Mouse (Mus musculus) hindbrain, postnatal 0 days (tissue): ENCODE measurements at regions not wholly inside any gene's neighbourhood (a gene's known extent, or its start where the extent isn't known, plus 50 kb on each side); places are given as distances from the start of the nearest gene placed in this dataset.

Experiments
- ATAC-seq: fragments of 200-750 bp; cut with Nextera tagmentation; 2 replicates; pipeline ENCODE4 v1.8.0; 2017; ENCODE audit warnings: mild to moderate bottlenecking, moderate TSS enrichment, moderate library complexity
- DNase-seq: peaks from one replicate; pipeline ENCODE4 v3.0.0-alpha.2; 2015; ENCODE audit warnings: low spot score
- H3K27ac ChIP-seq: fragments of 300-500 bp; sonication (generic); 2 replicates; pipeline ENCODE4 v1.5.1; 2014; ENCODE audit warnings: mild to moderate bottlenecking
- H3K27me3 ChIP-seq: fragments of 300-500 bp; sonication (generic); 2 replicates; pipeline ENCODE4 v1.6.1; 2014; ENCODE audit warnings: low read length, mixed read lengths; ENCODE audit not compliant: insufficient read depth
- H3K36me3 ChIP-seq: fragments of 300-500 bp; sonication (generic); 2 replicates; pipeline ENCODE4 v1.6.1; 2014; ENCODE audit warnings: low read length, mixed read lengths; ENCODE audit not compliant: insufficient read depth
- H3K4me1 ChIP-seq: fragments of 300-500 bp; sonication (generic); 2 replicates; pipeline ENCODE4 v1.6.1; 2014; ENCODE audit warnings: antibody characterized with exemption, low read length, mixed read lengths; ENCODE audit not compliant: insufficient read depth
- H3K4me2 ChIP-seq: fragments of 300-500 bp; sonication (generic); 2 replicates; pipeline ENCODE4 v1.6.1; 2014; ENCODE audit warnings: low read depth, mild to moderate bottlenecking, low read length, moderate library complexity, mixed read lengths
- H3K4me3 ChIP-seq: fragments of 300-500 bp; sonication (generic); 2 replicates; pipeline ENCODE4 v1.5.1; 2014; ENCODE audit warnings: low read length
- H3K9ac ChIP-seq: fragments of 300-500 bp; sonication (generic); replicated peaks from 2 replicates; pipeline ENCODE4 v1.6.1; 2014; ENCODE audit warnings: mild to moderate bottlenecking, low read length, moderate library complexity, mixed read lengths
- H3K9me3 ChIP-seq: fragments of 300-500 bp; sonication (generic); 2 replicates; pipeline ENCODE4 v1.6.1; 2016; ENCODE audit warnings: low read length, mixed read lengths
- CTCF ChIP-seq: IDR thresholded peaks from 2 replicates; pipeline ENCODE4 v1.5.1; 2016; ENCODE audit warnings: antibody characterized with exemption, control low read depth, low read depth
- WGBS: fragments of 180-500 bp; shearing (Covaris S2); extraction: QIAGEN DNeasy Blood & Tissue Kit; methylation state at CpG from one replicate; pipeline ENCODE4 v1.1.7; 2014; 5-methylcytosine and 5-hydroxymethylcytosine counted together

- no peaks in the 10 kb centered on the region for H3K9me3 ChIP-seq
- DNase-seq: no peak
- TF ChIP-seq CTCF: no peak
- H3K9ac ChIP-seq: no peak overlapping the region
- H3K27me3 ChIP-seq: no peaks in the 10 kb centered on the region
- ATAC-seq: no peak
- no peaks in the 10 kb centered on the region for H3K36me3 ChIP-seq
- H3K4me2 ChIP-seq: no peak overlapping the region
- no peaks in the 10 kb centered on the region for H3K4me1 ChIP-seq
- H3K27ac ChIP-seq: no peak overlapping the region
- 47% methylated on average over 3 of the region's 3 CpGs for WGBS
- H3K4me3 ChIP-seq: no peak overlapping the region
Observed at GRCm38 (mm10) chr1:167905424-167905823, 216.4 kb downstream of the Lmx1a start.

GRCm38 (mm10) chr1:167912074-167912473, 223.0 kb downstream of the Lmx1a start:
- no peaks in the 10 kb centered on the region for H3K36me3 ChIP-seq
- no peaks in the 10 kb centered on the region for H3K9me3 ChIP-seq
- H3K9ac ChIP-seq: no peak overlapping the region
- H3K27me3 ChIP-seq: no peaks in the 10 kb centered on the region
- no peak overlapping the region for H3K4me3 ChIP-seq
- no peak for TF ChIP-seq CTCF
- no peak overlapping the region for H3K27ac ChIP-seq
- no peak overlapping the region for H3K4me2 ChIP-seq
- no peaks in the 10 kb centered on the region for H3K4me1 ChIP-seq
- ATAC-seq (no peak), DNase-seq (no peak)
- 88% methylated on average over 3 of the region's 3 CpGs for WGBS

- Histone ChIP-seq H3K9me3 (no peaks in the 10 kb centered on the region), H3K4me1 (no peaks in the 10 kb centered on the region), H3K27ac (no peak overlapping the region), H3K36me3 (no peaks in the 10 kb centered on the region), H3K27me3 (no peaks in the 10 kb centered on the region), H3K9ac (no peak overlapping the region), H3K4me3 (no peak overlapping the region), H3K4me2 (0 out of 2 replicates have a peak overlapping the region, but pooled peaks have one; percentile 5)
- DNase-seq (peak; percentile 95), ATAC-seq (peak; percentile 89)
- WGBS: 10% methylated on average over 7 of the region's 7 CpGs
- peak; percentile 86 for TF ChIP-seq CTCF
Observed at GRCm38 (mm10) chr1:167914982-167915561, 226.0 kb downstream of the Lmx1a start.

- no peaks in the 10 kb centered on the region for H3K4me1 ChIP-seq
- no peak for TF ChIP-seq CTCF
- no peak overlapping the region for H3K4me3 ChIP-seq
- 67% methylated on average over 6 of the region's 6 CpGs for WGBS
- H3K27me3 ChIP-seq: no peaks in the 10 kb centered on the region
- ATAC-seq: 0 out of 2 replicates have a peak, but pooled peaks have one; percentile 6
- no peaks in the 10 kb centered on the region for H3K36me3 ChIP-seq
- H3K9ac ChIP-seq: no peak overlapping the region
- no peak overlapping the region for H3K4me2 ChIP-seq
- no peak for DNase-seq
- H3K9me3 ChIP-seq: no peaks in the 10 kb centered on the region
- H3K27ac ChIP-seq: no peak overlapping the region
Observed at GRCm38 (mm10) chr1:167915578-167916275, 226.7 kb downstream of the Lmx1a start.

GRCm38 (mm10) chr1:167922917-167923316, 233.9 kb downstream of the Lmx1a start:
- Histone ChIP-seq H3K4me3 (no peak overlapping the region), H3K9me3 (no peaks in the 10 kb centered on the region), H3K27ac (no peak overlapping the region; the same call in 1 of the 2 replicates), H3K4me1 (no peaks in the 10 kb centered on the region), H3K36me3 (no peaks in the 10 kb centered on the region), H3K27me3 (no peaks in the 10 kb centered on the region), H3K9ac (no peak overlapping the region), H3K4me2 (no peak overlapping the region)
- 67% methylated on average over 7 of the region's 7 CpGs for WGBS
- peak; percentile 73 for ATAC-seq
- peak; percentile 34 for DNase-seq
- no peak for TF ChIP-seq CTCF

- 21% methylated on average over 4 of the region's 4 CpGs for WGBS
Observed at GRCm38 (mm10) chr1:167928060-167928467, 239.0 kb downstream of the Lmx1a start.

More at GRCm38 (mm10) chr1:167928060-167928467, 239.0 kb downstream of the Lmx1a start:
- peak; percentile 67 for TF ChIP-seq CTCF
- no peaks in the 10 kb centered on the region for H3K36me3 ChIP-seq
- H3K9ac ChIP-seq: no peak overlapping the region
- no peak overlapping the region for H3K4me2 ChIP-seq
- H3K9me3 ChIP-seq: no peaks in the 10 kb centered on the region
- peak; percentile 68 for ATAC-seq
- no peak overlapping the region for H3K27ac ChIP-seq
- H3K27me3 ChIP-seq: no peaks in the 10 kb centered on the region
- no peak overlapping the region for H3K4me3 ChIP-seq
- peak; percentile 56 for DNase-seq
- peaks cover 5% of the 10 kb centered on the region; the same call in 1 of the 2 replicates for H3K4me1 ChIP-seq
